Comparison of ENCODE assay signal across 25 mouse cellular contexts in genomic region chr14:51106449-51106967, GRCm38 (mm10). TPM values are rescaled to one million over a fixed set of nuclear protein-coding genes. Genes with fewer than 3 reads are reported as not detected.
A peak's percentile ranks its signal among the peaks of the same experiment; 100 is the strongest.
DNase-seq lines count a peak whose midpoint lies in the region; ATAC-seq and TF ChIP-seq lines count a peak whose summit lies in the region.
"Had no signal": no experiment of that assay in that cellular context is flagged by ENCODE, and none has a peak within 500 bp of the region (broad histone marks: within the 10 kb centered on the region; RNA-seq: fewer than 3 reads in every experiment).

No protein-coding gene starts in this region.

- no peaks in the 10 kb centered on the region for H3K27me3 ChIP-seq in kidney, embryonic 15.5 days
- no peaks in the 10 kb centered on the region for H3K27me3 ChIP-seq in liver, postnatal 0 days (ENCODE audit: insufficient read depth, low read length)
- H3K27me3 ChIP-seq in intestine, embryonic 15.5 days (replicated peaks): no peaks in the 10 kb centered on the region
- H3K27me3 ChIP-seq: embryonic facial prominence, embryonic 15.5 days; heart, embryonic 15.5 days; hindbrain, embryonic 12.5 days had no signal

- no peak overlapping the region for H3K9ac ChIP-seq in kidney, embryonic 15.5 days
- H3K9ac ChIP-seq in liver, postnatal 0 days (replicated peaks): no peak overlapping the region
- H3K9ac ChIP-seq in intestine, embryonic 15.5 days: no peak overlapping the region
- H3K9ac ChIP-seq: embryonic facial prominence, embryonic 15.5 days; heart, embryonic 15.5 days; hindbrain, embryonic 12.5 days had no signal

- TF ChIP-seq CTCF in liver, postnatal 0 days (IDR thresholded peaks at IDR 0.05; ENCODE audit: low read depth): no peak

- H3K27ac ChIP-seq in kidney, embryonic 15.5 days: no peak overlapping the region
- H3K27ac ChIP-seq in liver, postnatal 0 days (ENCODE audit: low read depth): no peak overlapping the region
- H3K27ac ChIP-seq in intestine, embryonic 15.5 days: no peak overlapping the region
- H3K27ac ChIP-seq: embryonic facial prominence, embryonic 15.5 days; forebrain, embryonic 10.5 days; heart, embryonic 15.5 days; hindbrain, embryonic 12.5 days had no signal

- no peak for TF ChIP-seq EP300 in liver, postnatal 0 days (IDR thresholded peaks at IDR 0.05; ENCODE audit: low read depth)

- no peak overlapping the region for H3K4me3 ChIP-seq in kidney, embryonic 15.5 days (replicated peaks)
- no peak overlapping the region for H3K4me3 ChIP-seq in liver, postnatal 0 days (ENCODE audit: low read depth, low read length)
- H3K4me3 ChIP-seq in intestine, embryonic 15.5 days (replicated peaks): no peak overlapping the region
- H3K4me3 ChIP-seq: embryonic facial prominence, embryonic 15.5 days; erythroblast, embryonic 14.5 days; forebrain, embryonic 10.5 days; heart, embryonic 15.5 days; hindbrain, embryonic 12.5 days had no signal

- 0 out of 2 replicates have a peak, but pooled peaks cover 2% of the 10 kb centered on the region for H3K4me1 ChIP-seq in kidney, embryonic 15.5 days
- H3K4me1 ChIP-seq in liver, postnatal 0 days (ENCODE audit: insufficient read depth): peaks cover 3% of the 10 kb centered on the region; the same call in 1 of the 2 replicates
- no peaks in the 10 kb centered on the region for H3K4me1 ChIP-seq in intestine, embryonic 15.5 days (replicated peaks)
- H3K4me1 ChIP-seq: embryonic facial prominence, embryonic 15.5 days; forebrain, embryonic 10.5 days; heart, embryonic 15.5 days; hindbrain, embryonic 12.5 days had no signal

- no peak overlapping the region for H3K4me2 ChIP-seq in kidney, embryonic 15.5 days
- H3K4me2 ChIP-seq in liver, postnatal 0 days (ENCODE audit: low read depth, low read length): no peak overlapping the region
- H3K4me2 ChIP-seq in intestine, embryonic 15.5 days (replicated peaks): no peak overlapping the region
- H3K4me2 ChIP-seq: embryonic facial prominence, embryonic 15.5 days; heart, embryonic 11.5 days; heart, embryonic 15.5 days; hindbrain, embryonic 12.5 days had no signal

- no peak for DNase-seq in kidney, adult 9 months
- DNase-seq in liver, postnatal 0 days: no peak
- no peak for DNase-seq in liver
- DNase-seq in yolk sac, embryonic 10.5 days (ENCODE audit: low spot score): peak; percentile 48
- no peak for DNase-seq in spleen, postnatal 10 days (ENCODE audit: low spot score in 2 of 2)
- DNase-seq in lung, adult 18-20 months: no peak
- DNase-seq: adrenal gland, postnatal 10 days; cerebellum, adult 11 months; cerebellum, adult 8-10 months; cerebellum, postnatal 14 days; embryo, embryonic 11 days; gastrocnemius, postnatal 36 days; heart, adult 18-20 months had no signal

- 0 out of 2 replicates have a peak, but pooled peaks cover 4% of the 10 kb centered on the region for H3K9me3 ChIP-seq in kidney, embryonic 15.5 days (replicated peaks)
- H3K9me3 ChIP-seq in liver, postnatal 0 days (ENCODE audit: low read length): no peaks in the 10 kb centered on the region
- no peaks in the 10 kb centered on the region for H3K9me3 ChIP-seq in intestine, embryonic 15.5 days
- H3K9me3 ChIP-seq: embryonic facial prominence, embryonic 15.5 days; forebrain, embryonic 10.5 days; heart, embryonic 15.5 days; hindbrain, embryonic 12.5 days had no signal

- H3K36me3 ChIP-seq in kidney, embryonic 15.5 days: no peaks in the 10 kb centered on the region
- H3K36me3 ChIP-seq in liver, postnatal 0 days (replicated peaks; ENCODE audit: insufficient read depth, low read length): 0 out of 2 replicates have a peak, but pooled peaks cover 3% of the 10 kb centered on the region
- no peaks in the 10 kb centered on the region; the same call in none of the 2 replicates for H3K36me3 ChIP-seq in intestine, embryonic 15.5 days
- H3K36me3 ChIP-seq: embryonic facial prominence, embryonic 15.5 days; forebrain, embryonic 10.5 days; heart, embryonic 15.5 days; hindbrain, embryonic 12.5 days had no signal

- peak; percentile 62; the same call in 1 of the 2 replicates for ATAC-seq in kidney, embryonic 15.5 days (replicated peaks; ENCODE audit: low FRiP score)
- peak; percentile 45; the same call in 1 of the 2 replicates for ATAC-seq in liver, postnatal 0 days
- ATAC-seq in intestine, embryonic 15.5 days: peak; percentile 65
- ATAC-seq: forebrain, embryonic 14.5 days; hindbrain, embryonic 16.5 days had no signal

RNA-seq across cellular contexts. Expression of gene Eddm3b, which starts 7.7 kb away (rescaled TPM):
- polyA plus RNA-seq in kidney, embryonic 15.5 days (2015; fragmentation: Nextera tagmentation; extraction: Ambion mirVana): 2.0 and 2.1 TPM in 2 replicates
- polyA plus RNA-seq in liver, postnatal 0 days (2015; fragmentation: Nextera tagmentation; extraction: Ambion mirVana): 0.07 TPM in 2 replicates
- polyA plus RNA-seq in intestine, embryonic 15.5 days (2015; fragmentation: Nextera tagmentation; extraction: Ambion mirVana): not detected in 2 replicates
- polyA plus RNA-seq: brain, embryonic 14.5 days; embryonic facial prominence, embryonic 11.5 days; embryonic facial prominence, embryonic 15.5 days; erythroblast, embryonic 14.5 days; forebrain, embryonic 10.5 days; forebrain, embryonic 14.5 days; heart, embryonic 11.5 days; heart, embryonic 15.5 days; hindbrain, embryonic 12.5 days; hindbrain, embryonic 16.5 days had no signal

RNA-seq across cellular contexts. Expression of gene Ang, which starts 15.6 kb away (rescaled TPM):
- polyA plus RNA-seq in kidney, embryonic 15.5 days (2015; fragmentation: Nextera tagmentation; extraction: Ambion mirVana): 8.4 and 9.8 TPM in 2 replicates
- 85.3 and 131 TPM in 2 replicates for polyA plus RNA-seq in liver, postnatal 0 days (2015; fragmentation: Nextera tagmentation; extraction: Ambion mirVana)
- polyA plus RNA-seq in intestine, embryonic 15.5 days (2015; fragmentation: Nextera tagmentation; extraction: Ambion mirVana): 51.6 and 73.0 TPM in 2 replicates
- polyA plus RNA-seq: erythroblast, embryonic 14.5 days had no signal

RNA-seq across cellular contexts. Expression of gene Rnase4, which starts 15.6 kb away (rescaled TPM):
- 37.8 and 40.5 TPM in 2 replicates for polyA plus RNA-seq in kidney, embryonic 15.5 days (2015; fragmentation: Nextera tagmentation; extraction: Ambion mirVana)
- 221 and 337 TPM in 2 replicates for polyA plus RNA-seq in liver, postnatal 0 days (2015; fragmentation: Nextera tagmentation; extraction: Ambion mirVana)
- polyA plus RNA-seq in intestine, embryonic 15.5 days (2015; fragmentation: Nextera tagmentation; extraction: Ambion mirVana): 209 and 240 TPM in 2 replicates

RNA-seq across cellular contexts. Expression of gene Rnase6, which starts 17.2 kb away (rescaled TPM):
- 0.52 and 1.3 TPM in 2 replicates for polyA plus RNA-seq in kidney, embryonic 15.5 days (2015; fragmentation: Nextera tagmentation; extraction: Ambion mirVana)
- 6.3 and 7.5 TPM in 2 replicates for polyA plus RNA-seq in liver, postnatal 0 days (2015; fragmentation: Nextera tagmentation; extraction: Ambion mirVana)
- polyA plus RNA-seq in intestine, embryonic 15.5 days (2015; fragmentation: Nextera tagmentation; extraction: Ambion mirVana): 1.3 and 2.0 TPM in 2 replicates
- polyA plus RNA-seq: embryonic facial prominence, embryonic 11.5 days; heart, embryonic 11.5 days had no signal

RNA-seq across cellular contexts. Expression of gene Olfr750, which starts 32.3 kb away (rescaled TPM):
- 0.04 TPM in 1 of 2 replicates, not detected in the other for polyA plus RNA-seq in kidney, embryonic 15.5 days (2015; fragmentation: Nextera tagmentation; extraction: Ambion mirVana)
- polyA plus RNA-seq in liver, postnatal 0 days (2015; fragmentation: Nextera tagmentation; extraction: Ambion mirVana): not detected in 2 replicates
- not detected in 2 replicates for polyA plus RNA-seq in intestine, embryonic 15.5 days (2015; fragmentation: Nextera tagmentation; extraction: Ambion mirVana)
- polyA plus RNA-seq: brain, embryonic 14.5 days; embryonic facial prominence, embryonic 11.5 days; embryonic facial prominence, embryonic 15.5 days; erythroblast, embryonic 14.5 days; forebrain, embryonic 10.5 days; forebrain, embryonic 14.5 days; heart, embryonic 11.5 days; heart, embryonic 15.5 days; hindbrain, embryonic 12.5 days had no signal
